Mouse (Mus musculus) T-helper 2 cell (primary cell): ENCODE measurements around the gene Tgfb2.

Experiments
- in situ Hi-C: fragments of 300-600 bp; cut with MboI, MseI; formaldehyde crosslinking; loops from one replicate; pipeline ENCODE4 v1.15.1; 2025; ENCODE audit warnings: high pct_unique_total_duplicates

Gene Tgfb2

GRCm38 (mm10) chr1:186587065-186587804 lies 118.6 kb downstream of the Tgfb2 start:
- in situ Hi-C loops = no loop called here

- in situ Hi-C loops = no loop called here
These were observed 120.1 kb downstream of the Tgfb2 start for GRCm38 (mm10) chr1:186585571-186586164.

- in situ Hi-C loops = no loop called here
These were observed 121.9 kb downstream of the Tgfb2 start for GRCm38 (mm10) chr1:186583933-186584332.

- in situ Hi-C loops = no loop called here
These were observed 123.7 kb downstream of the Tgfb2 start for GRCm38 (mm10) chr1:186582113-186582512.

GRCm38 (mm10) chr1:186581666-186582065 lies 124.1 kb downstream of the Tgfb2 start:
- in situ Hi-C loops = no loop called here

GRCm38 (mm10) chr1:186581114-186581513 lies 124.7 kb downstream of the Tgfb2 start:
- in situ Hi-C loops = no loop called here

GRCm38 (mm10) chr1:186577302-186577701 lies 128.5 kb downstream of the Tgfb2 start:
- in situ Hi-C loops = no loop called here

GRCm38 (mm10) chr1:186575629-186576028 lies 130.2 kb downstream of the Tgfb2 start:
- in situ Hi-C loops = no loop called here

- in situ Hi-C loops = no loop called here
These were observed 130.7 kb downstream of the Tgfb2 start for GRCm38 (mm10) chr1:186575074-186575473.
